Mouse (Mus musculus) E14TG2a.4 (cell line): ENCODE measurements around the gene Tns3.

Source experiments
- CTCF ChIP-seq: conservative IDR thresholded peaks from 2 replicates; pipeline ENCODE4 v1.5.1; 2014; ENCODE audit warnings: low read length
- POU5F1 ChIP-seq: IDR thresholded peaks from 2 replicates; pipeline ENCODE4 v1.6.1; 2014; ENCODE audit warnings: low read length, borderline replicate concordance

GRCm38 (mm10) chr11:8701400-8701799 lies 37.1 kb upstream of the Tns3 start:
- TF ChIP-seq POU5F1, result no peak
- no peak for TF ChIP-seq CTCF
